8 mouse cellular contexts compared by ENCODE assay signal in genomic region chr16:29996139-29997069, GRCm38 (mm10).
DNase-seq lines count a peak whose midpoint lies in the region; ATAC-seq and TF ChIP-seq lines count a peak whose summit lies in the region.

No protein-coding gene starts in this region.

- H3K4me1 ChIP-seq in intestine, embryonic 15.5 days (replicated peaks), result peaks cover 16% of the 10 kb centered on the region
- H3K4me1 ChIP-seq in intestine, postnatal 0 days (replicated peaks; ENCODE audit: control insufficient read depth, insufficient read depth, low read length), result peaks cover 4% of the 10 kb centered on the region; the same call in 1 of the 2 replicates
- peaks cover 26% of the 10 kb centered on the region for H3K4me1 ChIP-seq in embryonic facial prominence, embryonic 12.5 days
- H3K4me1 ChIP-seq in stomach, embryonic 15.5 days, result peaks cover 13% of the 10 kb centered on the region; the same call in 1 of the 2 replicates
- H3K4me1 ChIP-seq in forebrain, postnatal 0 days (ENCODE audit: insufficient read depth), result no peaks in the 10 kb centered on the region
- H3K4me1 ChIP-seq in hindbrain, embryonic 11.5 days (replicated peaks; ENCODE audit: control insufficient read depth, insufficient read depth, low read length), result peaks cover 3% of the 10 kb centered on the region; the same call in 1 of the 2 replicates
- peaks cover 15% of the 10 kb centered on the region for H3K4me1 ChIP-seq in forebrain, embryonic 12.5 days

- H3K36me3 ChIP-seq in intestine, embryonic 15.5 days, result no peaks in the 10 kb centered on the region
- no peaks in the 10 kb centered on the region for H3K36me3 ChIP-seq in intestine, postnatal 0 days (ENCODE audit: control insufficient read depth, insufficient read depth)
- H3K36me3 ChIP-seq in embryonic facial prominence, embryonic 12.5 days, result no peaks in the 10 kb centered on the region
- no peaks in the 10 kb centered on the region for H3K36me3 ChIP-seq in stomach, embryonic 15.5 days
- H3K36me3 ChIP-seq in forebrain, postnatal 0 days (ENCODE audit: insufficient read depth), result no peaks in the 10 kb centered on the region
- no peaks in the 10 kb centered on the region for H3K36me3 ChIP-seq in hindbrain, embryonic 11.5 days (ENCODE audit: control insufficient read depth, insufficient read depth, low read length)
- H3K36me3 ChIP-seq in forebrain, embryonic 12.5 days (replicated peaks), result no peaks in the 10 kb centered on the region

- WGBS in intestine, embryonic 15.5 days, result 32% methylated on average over 12 of the region's 12 CpGs
- 46% methylated on average over 12 of the region's 12 CpGs for WGBS in intestine, postnatal 0 days
- WGBS in embryonic facial prominence, embryonic 12.5 days, result 11% methylated on average over 12 of the region's 12 CpGs
- WGBS in stomach, embryonic 15.5 days, result 29% methylated on average over 12 of the region's 12 CpGs
- WGBS in forebrain, postnatal 0 days, result 39% methylated on average over 12 of the region's 12 CpGs
- 37% methylated on average over 12 of the region's 12 CpGs for WGBS in hindbrain, embryonic 11.5 days
- WGBS in forebrain, embryonic 12.5 days, result 41% methylated on average over 12 of the region's 12 CpGs

- no peak overlapping the region for H3K4me3 ChIP-seq in intestine, embryonic 15.5 days (replicated peaks)
- H3K4me3 ChIP-seq in intestine, postnatal 0 days (ENCODE audit: low read depth, low read length), result no peak overlapping the region
- H3K4me3 ChIP-seq in embryonic facial prominence, embryonic 12.5 days, result no peak overlapping the region
- no peak overlapping the region for H3K4me3 ChIP-seq in stomach, embryonic 15.5 days (replicated peaks)
- no peak overlapping the region for H3K4me3 ChIP-seq in forebrain, postnatal 0 days (ENCODE audit: low read depth, low read length)
- no peak overlapping the region for H3K4me3 ChIP-seq in hindbrain, embryonic 11.5 days (ENCODE audit: low read depth, low read length)
- H3K4me3 ChIP-seq in forebrain, embryonic 12.5 days (replicated peaks), result no peak overlapping the region

- intact Hi-C loops in heart, postnatal 36 days (cut with DNase I), result no loop called here

- H3K27ac ChIP-seq in intestine, embryonic 15.5 days, result no peak overlapping the region
- H3K27ac ChIP-seq in intestine, postnatal 0 days (ENCODE audit: low read depth, low read length), result no peak overlapping the region
- H3K27ac ChIP-seq in embryonic facial prominence, embryonic 12.5 days, result peak overlapping the region; percentile 67
- peak overlapping the region; percentile 18; the same call in 1 of the 2 replicates for H3K27ac ChIP-seq in stomach, embryonic 15.5 days
- no peak overlapping the region for H3K27ac ChIP-seq in forebrain, postnatal 0 days (ENCODE audit: low read depth, low read length)
- H3K27ac ChIP-seq in hindbrain, embryonic 11.5 days (ENCODE audit: low read depth, low read length), result no peak overlapping the region; the same call in 1 of the 2 replicates
- no peak overlapping the region for H3K27ac ChIP-seq in forebrain, embryonic 12.5 days

- no peak overlapping the region for H3K9ac ChIP-seq in intestine, embryonic 15.5 days
- H3K9ac ChIP-seq in intestine, postnatal 0 days (ENCODE audit: low read depth, low read length), result no peak overlapping the region
- H3K9ac ChIP-seq in embryonic facial prominence, embryonic 12.5 days, result no peak overlapping the region
- no peak overlapping the region for H3K9ac ChIP-seq in stomach, embryonic 15.5 days
- H3K9ac ChIP-seq in forebrain, postnatal 0 days, result no peak overlapping the region
- no peak overlapping the region for H3K9ac ChIP-seq in hindbrain, embryonic 11.5 days (ENCODE audit: low read depth, low read length)
- H3K9ac ChIP-seq in forebrain, embryonic 12.5 days, result no peak overlapping the region

- TF ChIP-seq CTCF in intestine, postnatal 0 days (IDR thresholded peaks at IDR 0.05; ENCODE audit: low read depth), result no peak
- no peak for TF ChIP-seq CTCF in forebrain, postnatal 0 days (IDR thresholded peaks at IDR 0.05; ENCODE audit: low read depth)

- H3K27me3 ChIP-seq in intestine, embryonic 15.5 days (replicated peaks), result no peaks in the 10 kb centered on the region
- no peaks in the 10 kb centered on the region for H3K27me3 ChIP-seq in intestine, postnatal 0 days (replicated peaks; ENCODE audit: control insufficient read depth, insufficient read depth, low read length)
- no peaks in the 10 kb centered on the region for H3K27me3 ChIP-seq in embryonic facial prominence, embryonic 12.5 days
- H3K27me3 ChIP-seq in stomach, embryonic 15.5 days (replicated peaks), result no peaks in the 10 kb centered on the region
- H3K27me3 ChIP-seq in forebrain, postnatal 0 days (ENCODE audit: insufficient read depth, low read length), result no peaks in the 10 kb centered on the region
- H3K27me3 ChIP-seq in hindbrain, embryonic 11.5 days (ENCODE audit: control insufficient read depth, insufficient read depth, low read length), result no peaks in the 10 kb centered on the region
- peaks cover 6% of the 10 kb centered on the region for H3K27me3 ChIP-seq in forebrain, embryonic 12.5 days

- no peak overlapping the region for H3K4me2 ChIP-seq in intestine, embryonic 15.5 days (replicated peaks)
- H3K4me2 ChIP-seq in intestine, postnatal 0 days (replicated peaks; ENCODE audit: low read depth), result no peak overlapping the region
- peak overlapping the region; percentile 21; the same call in 1 of the 2 replicates for H3K4me2 ChIP-seq in embryonic facial prominence, embryonic 12.5 days (replicated peaks)
- H3K4me2 ChIP-seq in stomach, embryonic 15.5 days, result no peak overlapping the region
- H3K4me2 ChIP-seq in forebrain, postnatal 0 days (ENCODE audit: low read depth), result no peak overlapping the region
- no peak overlapping the region for H3K4me2 ChIP-seq in hindbrain, embryonic 11.5 days (replicated peaks; ENCODE audit: low read depth, low read length)
- H3K4me2 ChIP-seq in forebrain, embryonic 12.5 days, result no peak overlapping the region

- H3K9me3 ChIP-seq in intestine, embryonic 15.5 days, result no peaks in the 10 kb centered on the region
- H3K9me3 ChIP-seq in intestine, postnatal 0 days (ENCODE audit: control insufficient read depth), result no peaks in the 10 kb centered on the region
- H3K9me3 ChIP-seq in embryonic facial prominence, embryonic 12.5 days, result no peaks in the 10 kb centered on the region
- H3K9me3 ChIP-seq in stomach, embryonic 15.5 days, result no peaks in the 10 kb centered on the region
- no peaks in the 10 kb centered on the region for H3K9me3 ChIP-seq in forebrain, postnatal 0 days (ENCODE audit: low read length)
- H3K9me3 ChIP-seq in hindbrain, embryonic 11.5 days (ENCODE audit: control insufficient read depth, low read length), result no peaks in the 10 kb centered on the region
- H3K9me3 ChIP-seq in forebrain, embryonic 12.5 days, result no peaks in the 10 kb centered on the region

- ATAC-seq in intestine, embryonic 15.5 days, result peak; percentile 46
- no peak for ATAC-seq in intestine, postnatal 0 days
- peak; percentile 67 for ATAC-seq in embryonic facial prominence, embryonic 12.5 days (ENCODE audit: insufficient number of reproducible peaks, insufficient read depth, low FRiP score, low TSS enrichment)
- ATAC-seq in stomach, embryonic 15.5 days (ENCODE audit: insufficient read depth, low FRiP score, low read depth), result peak; percentile 40; the same call in 1 of the 2 replicates
- ATAC-seq in forebrain, postnatal 0 days, result no peak
- no peak for ATAC-seq in hindbrain, embryonic 11.5 days (ENCODE audit: low FRiP score)
- ATAC-seq in forebrain, embryonic 12.5 days (ENCODE audit: low FRiP score), result no peak

- DNase-seq in heart, postnatal 36 days, result peak; percentile 32 to 55
- no peak for DNase-seq in forebrain, postnatal 0 days
- DNase-seq in hindbrain, embryonic 11.5 days (ENCODE audit: low spot score), result no peak

Comparison
In these comparisons a context has a peak if more than half of its experiments do, and no peak if none do; other contexts are left out.
1. ATAC-seq: peak in intestine, embryonic 15.5 days (single experiment), embryonic facial prominence, embryonic 12.5 days (single experiment) and stomach, embryonic 15.5 days (single experiment); none in intestine, postnatal 0 days (single experiment), forebrain, postnatal 0 days (single experiment), hindbrain, embryonic 11.5 days (single experiment) and forebrain, embryonic 12.5 days (single experiment).
2. H3K27ac ChIP-seq: peak in embryonic facial prominence, embryonic 12.5 days (single experiment) and stomach, embryonic 15.5 days (single experiment); none in intestine, embryonic 15.5 days (single experiment), intestine, postnatal 0 days (single experiment), forebrain, postnatal 0 days (single experiment), hindbrain, embryonic 11.5 days (single experiment) and forebrain, embryonic 12.5 days (single experiment).
3. DNase-seq: peak in heart, postnatal 36 days (2 of 2); none in forebrain, postnatal 0 days (single experiment) and hindbrain, embryonic 11.5 days (single experiment).